Comparison of ENCODE assay signal across 8 mouse cellular contexts in the genomic region with DNA sequence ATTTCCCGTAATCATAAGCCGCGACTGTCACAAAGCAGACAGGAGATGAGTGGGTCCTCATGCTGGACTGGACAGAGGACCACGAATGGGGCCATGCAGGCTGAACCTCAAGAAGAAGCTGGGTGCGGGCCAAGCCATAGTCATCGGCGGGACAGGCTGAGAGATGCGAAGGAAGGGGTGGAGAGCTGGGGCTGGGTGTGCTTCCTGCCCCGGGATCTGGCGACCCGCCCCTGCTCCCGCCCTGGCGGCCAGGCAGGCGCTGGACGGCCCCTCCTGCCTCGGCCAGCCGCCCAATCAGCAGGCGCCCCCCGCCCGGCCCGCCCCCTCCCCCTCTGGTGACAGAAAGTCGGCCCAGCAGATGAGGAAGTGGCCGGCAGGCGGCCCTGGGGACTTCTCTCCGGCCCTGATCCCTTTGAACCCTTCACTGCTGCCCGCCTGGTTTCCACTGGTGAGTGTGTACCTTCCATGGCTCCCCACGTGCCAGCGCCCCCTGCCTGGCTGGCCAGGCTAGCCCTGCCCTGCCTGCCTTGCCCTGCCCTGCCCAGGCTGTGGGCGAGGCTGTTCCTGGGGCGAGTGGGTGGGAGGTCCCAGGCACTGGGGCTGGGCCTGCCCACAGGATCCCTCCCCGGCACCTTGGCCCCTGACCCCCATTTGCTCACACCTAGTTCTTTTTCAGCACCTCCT. TPM values are rescaled to one million over a fixed set of nuclear protein-coding genes. Genes with fewer than 3 reads are reported as not detected.
DNase-seq lines count a peak whose midpoint lies in the region; ATAC-seq and TF ChIP-seq lines count a peak whose summit lies in the region.

TSS of gene Elovl1 (plus strand) at position 326 of the 684 bp plus-strand sequence.

- H3K4me2 ChIP-seq in forebrain, postnatal 0 days (ENCODE audit: low read depth): peak within 1 kb of the TSS; percentile 88
- H3K4me2 ChIP-seq in lung, embryonic 15.5 days: peak within 1 kb of the TSS; percentile 82

- 0 out of 6 replicates have a peak, but pooled peaks of 1 of the 3 experiments have one; percentile 1 for TF ChIP-seq CTCF in MEL (IDR thresholded peaks at IDR 0.05 in 2 of 3, conservative IDR thresholded peaks at IDR 0.05 in 1 of 3; ENCODE audit: control insufficient read depth in 1 of 3, insufficient read depth in 1 of 3, low read depth in 2 of 3, low read length in 3 of 3, poor library complexity in 1 of 3, severe bottlenecking in 1 of 3)
- TF ChIP-seq CTCF in cerebellum, adult 2 months (IDR thresholded peaks at IDR 0.05; ENCODE audit: borderline replicate concordance, insufficient read depth, low read depth, low read length): peak; percentile 29
- TF ChIP-seq CTCF in forebrain, postnatal 0 days (IDR thresholded peaks at IDR 0.05; ENCODE audit: low read depth): peak; percentile 63
- peak; percentile 20; the same call in 1 of the 2 replicates for TF ChIP-seq CTCF in olfactory bulb, adult 2 months (IDR thresholded peaks at IDR 0.05; ENCODE audit: insufficient read depth, low read depth, low read length)

- DNase-seq in MEL (ENCODE audit: low read depth, low spot score): peak; percentile 95
- DNase-seq in cerebellum, adult 2 months: peak; percentile 73 to 81
- peak; percentile 73 for DNase-seq in forebrain, postnatal 0 days
- DNase-seq in heart, postnatal 4 days: peak; percentile 95
- peak; percentile 71 to 73 for DNase-seq in layer of hippocampus, adult 8-10 months (ENCODE audit: low spot score in 2 of 2)
- peak; percentile 63 for DNase-seq in thymus, postnatal 0 days (ENCODE audit: low spot score)

- WGBS in cerebellum, adult 2 months: 1% methylated on average over 18 of the region's 31 CpGs
- WGBS in forebrain, postnatal 0 days: 4% methylated on average over 22 of the region's 31 CpGs
- WGBS in lung, embryonic 15.5 days: 1% methylated on average over 20 of the region's 31 CpGs
- 9% methylated on average over 29 of the region's 31 CpGs for WGBS in olfactory bulb, adult 2 months

- peaks cover 2 to 38% of the 10 kb centered on the region in 2 experiments; a peak in 3 of 4 replicates for H3K36me3 ChIP-seq in MEL (ENCODE audit: control insufficient read depth in 1 of 2, insufficient read depth in 2 of 2, low read length in 2 of 2)
- peaks cover 9% of the 10 kb centered on the region for H3K36me3 ChIP-seq in forebrain, postnatal 0 days (ENCODE audit: insufficient read depth)
- peaks cover 23% of the 10 kb centered on the region for H3K36me3 ChIP-seq in lung, embryonic 15.5 days

- H3K79me2 ChIP-seq in MEL (ENCODE audit: control insufficient read depth, insufficient read depth, low read length, poor library complexity): peaks cover 35% of the 10 kb centered on the region

- TF ChIP-seq RAD21 in MEL (IDR thresholded peaks at IDR 0.05; ENCODE audit: low read depth, low read length): no peak

- H3K27ac ChIP-seq in MEL (ENCODE audit: control insufficient read depth, low read depth, low read length): peak within 1 kb of the TSS; percentile 85
- peak within 1 kb of the TSS; percentile 32; the same call in 1 of the 2 replicates for H3K27ac ChIP-seq in cerebellum, adult 2 months (ENCODE audit: insufficient read depth, low read length)
- H3K27ac ChIP-seq in forebrain, postnatal 0 days (ENCODE audit: low read depth, low read length): peak within 1 kb of the TSS; percentile 31
- H3K27ac ChIP-seq in lung, embryonic 15.5 days: peak within 1 kb of the TSS; percentile 85
- peak within 1 kb of the TSS; percentile 25; the same call in 1 of the 2 replicates for H3K27ac ChIP-seq in olfactory bulb, adult 2 months (ENCODE audit: insufficient read depth, low read depth, low read length)

- TF ChIP-seq EP300 in MEL (IDR thresholded peaks at IDR 0.05; ENCODE audit: low read depth in 1 of 2, low read length in 2 of 2): no peak

- no peaks in the 10 kb centered on the region for H3K9me3 ChIP-seq in MEL (replicated peaks; ENCODE audit: insufficient read depth, low read length)
- no peaks in the 10 kb centered on the region for H3K9me3 ChIP-seq in forebrain, postnatal 0 days (ENCODE audit: low read length)
- no peaks in the 10 kb centered on the region for H3K9me3 ChIP-seq in lung, embryonic 15.5 days

- peak within 1 kb of the TSS; percentile 95 to 96 for H3K4me3 ChIP-seq in MEL (ENCODE audit: control insufficient read depth in 1 of 2, insufficient read depth in 1 of 2, low read depth in 2 of 2, low read length in 2 of 2)
- peak within 1 kb of the TSS; percentile 79 for H3K4me3 ChIP-seq in cerebellum, adult 2 months (replicated peaks; ENCODE audit: insufficient read depth, low read depth, low read length)
- peak within 1 kb of the TSS; percentile 46 for H3K4me3 ChIP-seq in forebrain, postnatal 0 days (ENCODE audit: low read depth, low read length)
- H3K4me3 ChIP-seq in lung, embryonic 15.5 days: peak within 1 kb of the TSS; percentile 59
- peak within 1 kb of the TSS; percentile 52 for H3K4me3 ChIP-seq in olfactory bulb, adult 2 months (ENCODE audit: insufficient read depth, low read depth, low read length)

- H3K9ac ChIP-seq in MEL (ENCODE audit: control insufficient read depth, low read depth, low read length, poor library complexity, severe bottlenecking): peak within 1 kb of the TSS; percentile 96
- H3K9ac ChIP-seq in forebrain, postnatal 0 days: peak within 1 kb of the TSS; percentile 58
- H3K9ac ChIP-seq in lung, embryonic 15.5 days: peak within 1 kb of the TSS; percentile 62

- peak; percentile 62 to 73; a peak in 3 of 4 replicates for TF ChIP-seq POLR2A in MEL (IDR thresholded peaks at IDR 0.05; ENCODE audit: control insufficient read depth in 1 of 2, insufficient read depth in 1 of 2, low read depth in 1 of 2, low read length in 2 of 2, poor library complexity in 1 of 2)
- no peak for TF ChIP-seq POLR2A in cerebellum, adult 2 months (IDR thresholded peaks at IDR 0.05; ENCODE audit: borderline replicate concordance, insufficient read depth, low read length)
- peak; percentile 42; the same call in 1 of the 2 replicates for TF ChIP-seq POLR2A in olfactory bulb, adult 2 months (IDR thresholded peaks at IDR 0.05; ENCODE audit: insufficient read depth, low read depth, low read length)

- ATAC-seq in forebrain, postnatal 0 days: peak; percentile 85
- peak; percentile 95 for ATAC-seq in lung, embryonic 15.5 days (ENCODE audit: borderline replicate concordance, extremely low read depth, low FRiP score, low TSS enrichment)

- peaks cover 18 to 44% of the 10 kb centered on the region in 2 experiments for H3K4me1 ChIP-seq in MEL (ENCODE audit: control insufficient read depth in 1 of 2, insufficient read depth in 2 of 2, low read length in 2 of 2)
- H3K4me1 ChIP-seq in cerebellum, adult 2 months (ENCODE audit: control insufficient read depth, insufficient read depth, low read length): peaks cover 10% of the 10 kb centered on the region
- peaks cover 18% of the 10 kb centered on the region for H3K4me1 ChIP-seq in forebrain, postnatal 0 days (ENCODE audit: insufficient read depth)
- peaks cover 31% of the 10 kb centered on the region for H3K4me1 ChIP-seq in lung, embryonic 15.5 days
- peaks cover 13% of the 10 kb centered on the region; the same call in 1 of the 2 replicates for H3K4me1 ChIP-seq in olfactory bulb, adult 2 months (ENCODE audit: control insufficient read depth, insufficient read depth, low read length)

- H3K27me3 ChIP-seq in MEL (ENCODE audit: control insufficient read depth in 1 of 2, insufficient read depth in 2 of 2, low read length in 2 of 2): no peaks in the 10 kb centered on the region
- H3K27me3 ChIP-seq in cerebellum, adult 2 months (ENCODE audit: control insufficient read depth, insufficient read depth, low read length): no peaks in the 10 kb centered on the region
- no peaks in the 10 kb centered on the region for H3K27me3 ChIP-seq in forebrain, postnatal 0 days (ENCODE audit: insufficient read depth, low read length)
- H3K27me3 ChIP-seq in lung, embryonic 15.5 days: no peaks in the 10 kb centered on the region

TF ChIP-seq in MEL, 35 proteins besides CTCF, POLR2A, EP300 and RAD21 (continues in another document):
- TF ChIP-seq CHD2 (IDR thresholded peaks at IDR 0.05; ENCODE audit: low read length) (no peak), E2F4 (IDR thresholded peaks at IDR 0.05; ENCODE audit: borderline replicate concordance, low read depth, low read length) (no peak), MYC (IDR thresholded peaks at IDR 0.05; ENCODE audit: low read depth, low read length) (no peak), UBTF (IDR thresholded peaks at IDR 0.05; ENCODE audit: borderline replicate concordance, insufficient read depth, low read depth, low read length) (no peak), CHD1 (IDR thresholded peaks at IDR 0.05; ENCODE audit: low read depth, low read length) (peak; percentile 20; the same call in 1 of the 2 replicates), ETS1 (IDR thresholded peaks at IDR 0.05; ENCODE audit: low read depth, low read length) (no peak), ELF1 (IDR thresholded peaks at IDR 0.05; ENCODE audit: low read depth, low read length) (peak; percentile 75), TBP (IDR thresholded peaks at IDR 0.05; ENCODE audit: low read depth, low read length) (peak; percentile 24; the same call in 1 of the 2 replicates), ZMIZ1 (IDR thresholded peaks at IDR 0.05; ENCODE audit: low read depth, low read length) (no peak), KAT2A (conservative IDR thresholded peaks at IDR 0.05; ENCODE audit: low read depth, low read length) (no peak), MAFK (IDR thresholded peaks at IDR 0.05; ENCODE audit: borderline replicate concordance, low read depth, low read length) (no peak), SIN3A (IDR thresholded peaks at IDR 0.05; ENCODE audit: low read length) (0 out of 2 replicates have a peak, but pooled peaks have one; percentile 54), TCF12 (IDR thresholded peaks at IDR 0.05; ENCODE audit: low read depth, low read length) (peak; percentile 55), BHLHE40 (IDR thresholded peaks at IDR 0.05; ENCODE audit: borderline replicate concordance, low read depth, low read length) (no peak), NELFE (IDR thresholded peaks at IDR 0.05; ENCODE audit: low read depth, low read length) (peak; percentile 63)

RNA-seq across cellular contexts. Expression of gene Elovl1, which starts in this region (rescaled TPM):
- total RNA-seq in MEL (2012; rRNA removed): 93.5 and 134 TPM in 2 replicates
- polyA plus RNA-seq in MEL (2012; ENCODE audit: insufficient read depth in 1 of 2, insufficient read length in 2 of 2, low read depth in 1 of 2, low replicate concordance in 2 of 2, missing spikeins in 1 of 2): 100 to 1,000 TPM; 246 to 391 TPM
- polyA plus RNA-seq in cerebellum, adult 2 months (2012; rRNA removed): 79.1 and 85.4 TPM in 2 replicates
- 10.2 and 13.9 TPM in 2 replicates for total RNA-seq in forebrain, postnatal 0 days (2014; rRNA removed)
- 22.2 and 22.3 TPM in 2 replicates for polyA plus RNA-seq in forebrain, postnatal 0 days (2015; fragmentation: Nextera tagmentation; extraction: Ambion mirVana)
- 10 to 100 TPM; 38.0 to 44.4 TPM for total RNA-seq in heart, postnatal 4 days (2021)
- total RNA-seq in layer of hippocampus, adult 8-10 months (2022): 10 to 100 TPM; 25.4 to 28.1 (median 27.1) TPM
- 95.3 and 107 TPM in 2 replicates for polyA plus RNA-seq in lung, embryonic 15.5 days (2015; fragmentation: Nextera tagmentation; extraction: Ambion mirVana)
- not detected in 2 replicates for polyA plus RNA-seq in olfactory bulb, adult 2 months (2012; ENCODE audit: insufficient read depth, insufficient read length, low replicate concordance, missing spikeins)
- polyA plus RNA-seq in thymus, postnatal 0 days (2015; fragmentation: Nextera tagmentation; extraction: Ambion mirVana): 47.4 and 50.9 TPM in 2 replicates

Comparison
In these comparisons a context has a peak if more than half of its experiments do, and no peak if none do; other contexts are left out.
1. Peak in every context shown above with its lines: DNase-seq, ATAC-seq, H3K4me3 ChIP-seq and H3K27ac ChIP-seq.
2. RNA of gene Elovl1 (polyA plus RNA-seq): 246 to 391 TPM in MEL, 95.3 to 107 TPM in lung, embryonic 15.5 days, 79.1 to 85.4 TPM in cerebellum, adult 2 months, 47.4 to 50.9 TPM in thymus, postnatal 0 days and 22.2 to 22.3 TPM in forebrain, postnatal 0 days; not detected in olfactory bulb, adult 2 months; every median in the first group is over 10 times any median in the second.
3. H3K27ac ChIP-seq: peak in every context shown above with its lines; median percentile 85 in MEL; 85 in lung, embryonic 15.5 days; 32 in cerebellum, adult 2 months; 31 in forebrain, postnatal 0 days; 25 in olfactory bulb, adult 2 months.